Mouse (Mus musculus) B cell, adult 2 months (primary cell): ENCODE results near the gene Gm45785.

Experiments used
- DNase-seq, 2 experiments: peaks; one replicate each; pipeline ENCODE4 v3.0.0; 2022

Gene Gm45785

GRCm38 (mm10) chr7:140857550-140858505 lies 1.7 kb upstream of the Gm45785 start, which contains the start of gene Bet1l:
Gene Bet1l, minus strand, starts transcription at chr7:140857577.
- peak in 1 of 2 experiments; percentile 8 for DNase-seq

- peak; percentile 85 to 88 for DNase-seq
Observed at GRCm38 (mm10) chr7:140856785-140857549, 836 bp upstream of the Gm45785 start, which contains the start of gene Ric8a. Gene Ric8a, plus strand, starts transcription at chr7:140856957.

GRCm38 (mm10) chr7:140855181-140855580 lies 950 bp downstream of the Gm45785 start:
- DNase-seq = no peak

DNA sequence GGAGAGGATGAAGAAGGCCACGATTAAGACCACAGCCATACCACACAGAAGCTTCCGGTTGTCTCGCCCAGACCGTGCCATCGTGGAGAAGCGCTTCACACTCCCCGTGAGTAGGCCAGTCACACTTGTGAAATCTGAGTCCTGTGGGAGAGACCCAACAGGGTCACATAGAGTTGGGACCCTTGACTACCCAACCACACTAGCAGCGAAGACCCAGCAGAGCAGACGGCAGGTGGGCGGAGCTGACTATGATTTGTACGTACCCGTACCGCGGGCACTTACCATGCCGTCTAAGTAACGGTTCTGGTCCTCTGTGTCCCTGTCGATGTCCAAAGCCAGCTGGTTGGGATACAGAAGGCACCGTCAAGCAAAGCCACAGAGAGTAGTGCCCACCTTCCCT lies 1.6 kb downstream of the Gm45785 start:
- no peak for DNase-seq

DNA sequence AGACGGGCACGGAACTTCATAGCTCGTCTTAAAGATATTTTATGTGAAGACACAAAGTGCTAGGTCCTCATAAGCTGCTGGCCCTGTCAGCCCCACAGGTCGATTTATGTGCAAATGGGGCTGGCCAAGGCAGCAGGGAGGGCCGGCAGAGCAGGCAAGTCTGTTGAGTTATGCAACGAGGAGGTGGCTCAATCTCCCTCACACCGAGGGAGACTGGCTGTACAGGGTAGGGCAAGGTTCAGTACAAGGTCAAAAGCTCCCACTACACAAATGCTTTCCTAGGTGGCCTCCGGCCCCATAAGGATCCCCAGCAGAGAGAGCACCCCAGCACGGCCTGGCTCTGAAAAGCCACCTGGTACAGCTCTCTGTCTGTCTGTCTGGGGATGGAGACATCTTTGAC lies 2.7 kb downstream of the Gm45785 start:
- no peak for DNase-seq

DNA sequence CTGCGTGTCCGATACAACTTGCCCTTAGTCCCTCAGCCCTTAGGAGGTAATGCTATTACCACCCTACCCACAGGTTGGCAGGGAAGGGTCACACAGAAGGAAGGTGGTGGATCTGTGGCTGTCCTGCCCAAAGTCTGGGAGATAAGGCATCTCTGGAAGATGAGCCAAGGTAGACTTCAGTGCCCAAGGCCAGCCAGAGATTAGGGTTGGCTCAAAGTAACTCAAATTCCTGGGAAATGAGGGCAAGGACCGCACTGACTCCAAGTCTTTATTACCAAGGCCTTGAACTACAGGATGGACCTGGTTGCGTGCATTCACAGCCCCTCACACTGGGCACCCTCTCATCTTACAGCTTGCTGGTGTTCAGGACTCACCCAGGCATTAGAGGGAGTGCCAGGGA lies 4.2 kb downstream of the Gm45785 start:
- DNase-seq = no peak

DNA sequence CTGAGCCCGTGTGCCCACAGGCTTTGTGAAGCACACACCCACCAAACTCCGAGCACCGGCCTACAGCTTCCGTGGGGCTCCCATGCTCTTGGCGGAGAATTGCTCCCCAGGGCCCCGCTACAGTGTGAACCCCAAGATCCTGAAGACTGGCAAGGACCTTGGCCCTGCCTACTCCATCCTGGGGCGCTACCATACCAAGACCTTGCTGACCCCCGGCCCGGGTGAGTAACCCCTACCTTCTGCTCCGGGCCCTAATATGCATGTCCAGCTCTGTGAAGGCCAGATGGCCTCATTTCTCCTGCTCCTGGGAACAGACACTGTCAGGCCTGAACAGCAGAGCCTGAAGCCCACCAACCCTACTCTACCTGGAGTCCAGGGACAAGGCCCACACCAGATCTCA lies 7.5 kb downstream of the Gm45785 start:
- no peak for DNase-seq

- no peak for DNase-seq
Observed at GRCm38 (mm10) chr7:140847755-140848580, 8.2 kb downstream of the Gm45785 start, which contains the start of gene Odf3. Gene Odf3, plus strand, starts transcription at chr7:140847805.

DNA sequence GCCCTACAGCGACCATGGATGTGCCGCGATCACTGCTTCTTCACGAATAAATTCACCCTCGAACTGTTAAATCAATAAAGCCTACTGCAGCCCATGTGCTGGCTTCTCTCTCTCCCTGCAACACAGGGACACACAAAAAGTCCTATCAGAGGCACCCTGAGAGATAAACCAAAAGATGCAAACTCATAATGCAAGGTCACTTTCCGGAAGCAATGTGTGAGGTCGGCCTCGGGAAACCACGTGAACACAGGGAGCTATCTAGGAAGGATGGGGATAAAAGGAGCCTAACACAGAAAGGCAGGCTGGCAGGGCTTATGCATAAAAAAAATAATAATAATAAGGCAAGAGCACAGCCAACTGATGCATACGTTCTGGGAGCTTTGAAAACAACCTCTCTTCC lies 9.5 kb downstream of the Gm45785 start:
- DNase-seq = no peak

- no peak for DNase-seq
Observed at GRCm38 (mm10) chr7:140845683-140846082, 10.4 kb downstream of the Gm45785 start.

DNA sequence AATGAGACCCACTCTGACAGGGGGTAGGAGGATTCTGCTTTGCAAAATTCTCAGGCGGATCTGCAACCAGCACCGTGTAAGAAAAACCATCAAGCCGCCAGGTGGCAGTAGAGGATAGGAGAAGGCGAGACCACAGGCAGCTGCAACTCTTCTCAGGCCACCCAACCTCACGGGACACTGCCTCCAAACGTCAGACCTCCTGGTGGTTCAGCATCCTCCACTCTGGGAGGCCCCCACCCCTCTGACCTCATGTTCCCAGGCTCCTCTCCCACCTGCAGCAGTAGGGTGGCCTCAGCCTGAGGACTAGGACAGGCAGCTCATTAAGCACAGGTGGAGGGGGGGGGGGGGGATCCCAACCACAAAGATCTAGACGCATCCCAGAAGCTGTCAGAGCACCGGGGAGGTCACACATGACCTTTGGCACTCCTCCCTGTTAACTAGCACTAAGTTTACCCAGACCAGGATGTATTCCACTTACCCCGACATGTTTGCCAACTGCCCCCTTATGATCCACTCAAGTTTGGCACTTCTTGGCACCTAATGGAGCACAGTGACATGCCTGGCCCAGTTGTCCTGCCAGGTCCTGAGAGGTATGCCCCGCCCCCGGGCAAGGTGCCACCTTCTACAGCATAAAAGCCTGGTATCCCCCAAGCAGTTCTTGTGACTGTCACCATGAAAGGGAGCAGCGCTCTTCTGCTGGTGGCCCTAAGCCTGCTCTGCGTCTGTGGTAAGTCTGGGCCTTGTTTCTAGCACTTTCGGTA lies 11.0 kb downstream of the Gm45785 start, which contains the start of gene Scgb1c1:
Gene Scgb1c1 (plus strand): TSS at position 643 of the 761 bp plus-strand sequence.
- peak; percentile 95 for DNase-seq

GRCm38 (mm10) chr7:140843806-140844205 lies 12.3 kb downstream of the Gm45785 start:
- no peak for DNase-seq

GRCm38 (mm10) chr7:140840750-140841735 lies 15.1 kb downstream of the Gm45785 start:
- DNase-seq = no peak

- no peak for DNase-seq
Observed at GRCm38 (mm10) chr7:140839556-140839955, 16.6 kb downstream of the Gm45785 start.

GRCm38 (mm10) chr7:140836243-140837115 lies 19.7 kb downstream of the Gm45785 start:
- DNase-seq = no peak

- no peak for DNase-seq
Observed at GRCm38 (mm10) chr7:140835758-140836087, 20.4 kb downstream of the Gm45785 start.

GRCm38 (mm10) chr7:140834968-140835757 lies 21.0 kb downstream of the Gm45785 start, which contains the start of gene Urah:
Gene Urah, plus strand, starts transcription at chr7:140835018.
- no peak for DNase-seq

DNA sequence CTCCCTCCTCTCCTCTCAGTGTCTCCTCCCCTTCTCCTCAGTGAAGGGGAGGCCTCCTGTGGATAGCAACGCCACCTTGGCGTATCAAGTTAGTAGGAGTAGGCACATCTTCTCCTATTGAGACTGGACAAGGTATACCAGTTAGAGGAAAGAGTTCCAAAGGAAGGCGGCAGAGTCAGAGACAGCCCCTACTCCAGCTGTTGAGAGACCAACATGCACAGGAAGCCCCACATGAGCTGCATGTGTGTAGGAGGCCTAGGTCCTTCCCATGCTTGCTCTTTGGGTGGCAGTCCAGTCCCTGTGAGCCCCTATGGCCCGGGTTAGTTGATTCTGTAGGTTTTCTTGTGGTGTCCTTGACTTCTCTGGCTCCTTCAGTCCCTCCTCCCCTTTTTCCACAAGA lies 22.8 kb downstream of the Gm45785 start:
- DNase-seq = no peak

GRCm38 (mm10) chr7:140831447-140831846 lies 24.7 kb downstream of the Gm45785 start:
- DNase-seq = no peak
